Mouse (Mus musculus) MEL (cell line): ENCODE measurements around the gene Cisd3. TPM values are rescaled to one million over a fixed set of nuclear protein-coding genes. Genes with fewer than 3 reads are reported as not detected.

Experiments used
- DNase-seq: peaks from one replicate; pipeline ENCODE4 v3.0.0; 2011; ENCODE audit warnings: low read depth, low spot score
- H3K27ac ChIP-seq: 2 replicates; pipeline ENCODE4 v1.5.1; 2012; ENCODE audit warnings: low read depth, mild to moderate bottlenecking, control low read depth, low read length, moderate library complexity; ENCODE audit not compliant: control insufficient read depth
- H3K27me3 ChIP-seq, 2 experiments: fragments of 150-350 bp in 1 of 2; sonication (generic) in 1 of 2; 2 replicates each; pipeline ENCODE4 v1.6.1; 2012; ENCODE audit warnings: low read length in 2 of 2, mild to moderate bottlenecking in 2 of 2, improper control_type of control experiment in 1 of 2, moderate library complexity in 1 of 2; ENCODE audit not compliant: insufficient read depth in 2 of 2, control insufficient read depth in 1 of 2
- H3K36me3 ChIP-seq, 2 experiments: 2 replicates each; pipeline ENCODE4 v1.6.1; 2012 to 2014; ENCODE audit warnings: low read length in 2 of 2, improper control_type of control experiment in 1 of 2, inconsistent platforms in 1 of 2, mild to moderate bottlenecking in 1 of 2; ENCODE audit not compliant: insufficient read depth in 2 of 2, control insufficient read depth in 1 of 2
- H3K4me1 ChIP-seq, 2 experiments: fragments of 150-350 bp in 1 of 2; sonication (generic) in 1 of 2; 2 replicates each; pipeline ENCODE4 v1.6.1; 2012; ENCODE audit warnings: low read length in 2 of 2, improper control_type of control experiment in 1 of 2, mild to moderate bottlenecking in 1 of 2; ENCODE audit not compliant: insufficient read depth in 2 of 2, control insufficient read depth in 1 of 2
- H3K4me3 ChIP-seq, 2 experiments: fragments of 150-350 bp in 1 of 2; sonication (generic) in 1 of 2; 2 replicates each; pipeline ENCODE4 v1.5.1; 2012; ENCODE audit warnings: low read depth in 2 of 2, low read length in 2 of 2, mild to moderate bottlenecking in 2 of 2, moderate library complexity in 2 of 2, control low read depth in 1 of 2, improper control_type of control experiment in 1 of 2; ENCODE audit not compliant: control insufficient read depth in 1 of 2, insufficient read depth in 1 of 2
- H3K79me2 ChIP-seq: 2 replicates; pipeline ENCODE4 v1.6.1; 2012; ENCODE audit warnings: mild to moderate bottlenecking, low read length, moderate library complexity; ENCODE audit not compliant: control insufficient read depth, poor library complexity, insufficient read depth
- H3K9ac ChIP-seq: 2 replicates; pipeline ENCODE4 v1.6.1; 2012; ENCODE audit warnings: low read depth, mild to moderate bottlenecking, control low read depth, low read length, moderate library complexity; ENCODE audit not compliant: control insufficient read depth, poor library complexity, severe bottlenecking
- H3K9me3 ChIP-seq: fragments of 150-350 bp; sonication (generic); replicated peaks from 2 replicates; pipeline ENCODE4 v1.6.1; 2012; ENCODE audit warnings: mild to moderate bottlenecking, low read length, improper control_type of control experiment, moderate library complexity; ENCODE audit not compliant: insufficient read depth
- BHLHE40 ChIP-seq: IDR thresholded peaks from 2 replicates; pipeline ENCODE4 v1.6.1; 2012; ENCODE audit warnings: low read depth, mild to moderate bottlenecking, inconsistent platforms, low read length, improper control_type of control experiment, borderline replicate concordance
- CHD1 ChIP-seq: IDR thresholded peaks from 2 replicates; pipeline ENCODE4 v1.6.1; 2012; ENCODE audit warnings: low read depth, mild to moderate bottlenecking, inconsistent platforms, low read length, improper control_type of control experiment
- CHD2 ChIP-seq: IDR thresholded peaks from 2 replicates; pipeline ENCODE4 v1.6.1; 2011; ENCODE audit warnings: low read length, improper control_type of control experiment
- E2F4 ChIP-seq: IDR thresholded peaks from 2 replicates; pipeline ENCODE4 v1.6.1; 2011; ENCODE audit warnings: low read depth, low read length, improper control_type of control experiment, borderline replicate concordance
- ELF1 ChIP-seq: IDR thresholded peaks from 2 replicates; pipeline ENCODE4 v1.6.1; 2014; ENCODE audit warnings: low read depth, mild to moderate bottlenecking, inconsistent platforms, low read length, improper control_type of control experiment, moderate library complexity
- EP300 ChIP-seq, 2 experiments: IDR thresholded peaks; 2 replicates each; pipeline ENCODE4 v1.6.1; 2011; ENCODE audit warnings: improper control_type of control experiment in 2 of 2, low read length in 2 of 2, low read depth in 1 of 2, mild to moderate bottlenecking in 1 of 2
- ETS1 ChIP-seq: IDR thresholded peaks from 2 replicates; pipeline ENCODE4 v1.6.1; 2012; ENCODE audit warnings: low read depth, mild to moderate bottlenecking, inconsistent platforms, low read length, improper control_type of control experiment, moderate library complexity
- GABPA ChIP-seq: IDR thresholded peaks from 2 replicates; pipeline ENCODE4 v1.6.1; 2012; ENCODE audit warnings: low read depth, mild to moderate bottlenecking, inconsistent platforms, low read length, improper control_type of control experiment, moderate library complexity
- GATA1 ChIP-seq: IDR thresholded peaks from 2 replicates; pipeline ENCODE4 v1.6.1; 2011; ENCODE audit warnings: low read depth, low read length, improper control_type of control experiment
- HCFC1 ChIP-seq: IDR thresholded peaks from 2 replicates; pipeline ENCODE4 v1.6.1; 2012; ENCODE audit warnings: low read depth, mild to moderate bottlenecking, inconsistent platforms, low read length, improper control_type of control experiment, moderate library complexity
- JUND ChIP-seq: IDR thresholded peaks from 2 replicates; pipeline ENCODE4 v1.6.1; 2011; ENCODE audit warnings: low read depth, mild to moderate bottlenecking, improper control_type of control experiment, low read length
- KAT2A ChIP-seq: conservative IDR thresholded peaks from 2 replicates; pipeline ENCODE4 v1.6.1; 2012; ENCODE audit warnings: low read depth, low read length, improper control_type of control experiment, inconsistent platforms
- MAX ChIP-seq: IDR thresholded peaks from 2 replicates; pipeline ENCODE4 v1.6.1; 2011; ENCODE audit warnings: low read length, improper control_type of control experiment
- MAZ ChIP-seq: IDR thresholded peaks from 2 replicates; pipeline ENCODE4 v1.6.1; 2012; ENCODE audit warnings: low read depth, mild to moderate bottlenecking, inconsistent platforms, low read length, improper control_type of control experiment
- MEF2A ChIP-seq: IDR thresholded peaks from 2 replicates; pipeline ENCODE4 v1.6.1; 2014; ENCODE audit warnings: low read depth, mild to moderate bottlenecking, inconsistent platforms, low read length, improper control_type of control experiment; ENCODE audit not compliant: poor library complexity, insufficient replicate concordance, severe bottlenecking; ENCODE audit errors: extremely low read depth
- MXI1 ChIP-seq: IDR thresholded peaks from 2 replicates; pipeline ENCODE4 v1.6.1; 2011; ENCODE audit warnings: mild to moderate bottlenecking, low read depth, low read length, improper control_type of control experiment
- MYC ChIP-seq: IDR thresholded peaks from 2 replicates; pipeline ENCODE4 v1.6.1; 2011; ENCODE audit warnings: low read depth, mild to moderate bottlenecking, low read length, improper control_type of control experiment, moderate library complexity
- NELFE ChIP-seq: IDR thresholded peaks from 2 replicates; pipeline ENCODE4 v1.6.1; 2011; ENCODE audit warnings: low read depth, low read length, improper control_type of control experiment
- NRF1 ChIP-seq: IDR thresholded peaks from 2 replicates; pipeline ENCODE4 v1.6.1; 2014; ENCODE audit warnings: low read depth, mild to moderate bottlenecking, inconsistent platforms, low read length, improper control_type of control experiment, moderate library complexity; ENCODE audit not compliant: poor library complexity, insufficient read depth, severe bottlenecking
- POLR2A ChIP-seq, 2 experiments: IDR thresholded peaks; 2 replicates each; pipeline ENCODE4 v1.6.1; 2011 to 2012; ENCODE audit warnings: low read length in 2 of 2, mild to moderate bottlenecking in 2 of 2, control low read depth in 1 of 2, improper control_type of control experiment in 1 of 2, low read depth in 1 of 2, moderate library complexity in 1 of 2; ENCODE audit not compliant: control insufficient read depth in 1 of 2, insufficient read depth in 1 of 2, poor library complexity in 1 of 2
- POLR2AphosphoS2 ChIP-seq: IDR thresholded peaks from 2 replicates; pipeline ENCODE4 v1.6.1; 2011; ENCODE audit warnings: low read length, improper control_type of control experiment
- POLR2AphosphoS5 ChIP-seq: IDR thresholded peaks from 2 replicates; pipeline ENCODE4 v1.6.1; 2012; ENCODE audit warnings: low read depth, borderline replicate concordance, mild to moderate bottlenecking, inconsistent platforms, low read length, moderate library complexity, mixed read lengths
- RAD21 ChIP-seq: IDR thresholded peaks from 2 replicates; pipeline ENCODE4 v1.6.1; 2011; ENCODE audit warnings: mild to moderate bottlenecking, low read depth, low read length, improper control_type of control experiment
- RCOR1 ChIP-seq: IDR thresholded peaks from 2 replicates; pipeline ENCODE4 v1.6.1; 2012; ENCODE audit warnings: low read depth, mild to moderate bottlenecking, inconsistent platforms, low read length, improper control_type of control experiment
- SIN3A ChIP-seq: IDR thresholded peaks from 2 replicates; pipeline ENCODE4 v1.6.1; 2012; ENCODE audit warnings: low read length, improper control_type of control experiment, inconsistent platforms
- SMC3 ChIP-seq: IDR thresholded peaks from 2 replicates; pipeline ENCODE4 v1.6.1; 2011; ENCODE audit warnings: low read depth, low read length, improper control_type of control experiment
- TAL1 ChIP-seq: IDR thresholded peaks from 2 replicates; pipeline ENCODE4 v1.6.1; 2012; ENCODE audit warnings: mild to moderate bottlenecking, inconsistent platforms, low read length, moderate library complexity, mixed read lengths
- TBP ChIP-seq: IDR thresholded peaks from 2 replicates; pipeline ENCODE4 v1.8.0; 2011; ENCODE audit warnings: low read depth, low read length, improper control_type of control experiment
- TCF12 ChIP-seq: IDR thresholded peaks from 2 replicates; pipeline ENCODE4 v1.6.1; 2014; ENCODE audit warnings: low read depth, mild to moderate bottlenecking, inconsistent platforms, low read length, improper control_type of control experiment, moderate library complexity
- UBTF ChIP-seq: IDR thresholded peaks from 2 replicates; pipeline ENCODE4 v1.6.1; 2012; ENCODE audit warnings: low read depth, mild to moderate bottlenecking, inconsistent platforms, low read length, improper control_type of control experiment, moderate library complexity, borderline replicate concordance; ENCODE audit not compliant: insufficient read depth
- USF1 ChIP-seq: IDR thresholded peaks from 2 replicates; pipeline ENCODE4 v1.6.1; 2014; ENCODE audit warnings: low read depth, mild to moderate bottlenecking, inconsistent platforms, low read length, improper control_type of control experiment, moderate library complexity
- USF2 ChIP-seq, 2 experiments: IDR thresholded peaks; 2 replicates each; pipeline ENCODE4 v1.6.1; 2011 to 2012; ENCODE audit warnings: improper control_type of control experiment in 2 of 2, low read length in 2 of 2, borderline replicate concordance in 1 of 2, inconsistent platforms in 1 of 2, low read depth in 1 of 2, mild to moderate bottlenecking in 1 of 2; ENCODE audit not compliant: insufficient read depth in 1 of 2
- ZC3H11A ChIP-seq: IDR thresholded peaks from 2 replicates; pipeline ENCODE4 v1.6.1; 2012; ENCODE audit warnings: low read depth, mild to moderate bottlenecking, inconsistent platforms, low read length, improper control_type of control experiment
- ZKSCAN1 ChIP-seq: IDR thresholded peaks from 2 replicates; pipeline ENCODE4 v1.6.1; 2012; ENCODE audit warnings: low read depth, mild to moderate bottlenecking, inconsistent platforms, low read length, improper control_type of control experiment, moderate library complexity
- ZMIZ1 ChIP-seq: IDR thresholded peaks from 2 replicates; pipeline ENCODE4 v1.6.1; 2012; ENCODE audit warnings: low read depth, mild to moderate bottlenecking, inconsistent platforms, low read length, improper control_type of control experiment, moderate library complexity
- ZNF384 ChIP-seq: IDR thresholded peaks from 2 replicates; pipeline ENCODE4 v1.6.1; 2012; ENCODE audit warnings: low read depth, mild to moderate bottlenecking, inconsistent platforms, low read length, improper control_type of control experiment
- polyA plus RNA-seq, 2 experiments: library from polyadenylated mRNA; stranded (reverse) in 1 of 2; unstranded in 1 of 2; fragments of >175 nt in 1 of 2; fragments of >200 nt in 1 of 2; gene quantifications; 2 replicates each; pipeline versions ENCODE4 v1.2.1 to v1.2.4; 2012; ENCODE audit warnings: low replicate concordance in 2 of 2, low read depth in 1 of 2; ENCODE audit not compliant: insufficient read length in 2 of 2, insufficient read depth in 1 of 2, missing spikeins in 1 of 2
- total RNA-seq: library from RNA; depleted of rRNA; stranded (reverse); fragments of 300-350 nt; gene quantifications from 2 replicates; pipeline ENCODE4 v1.2.3, GENCODE M21; 2012; rRNA removed

Gene Cisd3
- total RNA-seq: 1.5 and 1.7 TPM in 2 replicates
- polyA plus RNA-seq: 1 to 10 TPM in 1 of 2 experiments, not detected in 1; 6.1 TPM

DNA sequence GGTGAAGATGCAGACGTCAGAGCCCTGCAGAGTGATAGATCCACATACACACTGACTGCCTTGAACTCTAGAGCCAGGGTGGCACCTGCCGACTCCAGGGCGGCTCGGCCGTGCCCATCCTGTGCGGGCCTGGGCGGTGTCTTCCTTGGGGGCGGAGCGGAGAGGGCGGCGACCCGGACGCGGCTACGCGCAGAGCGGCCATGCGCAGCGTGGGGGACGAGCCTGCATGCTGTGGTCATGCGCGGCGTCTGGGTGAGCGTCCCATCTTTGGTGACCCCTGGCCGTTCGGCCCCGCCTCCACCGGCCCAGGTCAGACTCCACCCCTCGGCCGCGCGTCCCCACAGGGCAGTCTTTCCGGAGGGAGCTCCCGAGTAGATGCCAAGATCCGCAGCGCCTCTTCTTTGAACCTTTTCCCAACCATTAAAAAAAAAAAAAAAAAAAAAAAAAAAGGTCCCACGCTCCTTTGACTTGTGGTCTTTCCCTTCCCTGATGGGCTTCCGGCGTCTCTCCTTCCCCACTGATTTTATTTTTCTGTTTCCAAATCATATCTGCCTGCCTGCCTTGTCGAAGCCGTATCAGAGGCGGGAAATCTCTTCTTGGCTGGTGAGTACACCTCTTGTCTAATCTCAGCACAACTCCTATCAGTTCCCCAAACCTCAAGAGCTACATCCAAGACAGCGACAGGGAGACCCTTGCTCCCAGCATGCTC lies at the start of gene Cisd3:
TSS of gene Cisd3 (plus strand) at position 214 of the 709 bp plus-strand sequence.
- no peak within 1 kb of the TSS for H3K27ac ChIP-seq
- TF ChIP-seq RCOR1: peak; percentile 91
- no peak for TF ChIP-seq NELFE
- TF ChIP-seq USF1: no peak
- no peak for TF ChIP-seq E2F4
- no peak for TF ChIP-seq CHD2
- TF ChIP-seq GATA1: peak; percentile 66
- TF ChIP-seq POLR2A (IDR thresholded peaks at IDR 0.05; ENCODE audit: control insufficient read depth in 1 of 2, insufficient read depth in 1 of 2, low read depth in 1 of 2, low read length in 2 of 2, poor library complexity in 1 of 2): no peak
- TF ChIP-seq ZC3H11A: no peak
- no peak for TF ChIP-seq MYC
- no peak; a peak in 1 of 4 replicates for TF ChIP-seq EP300 (IDR thresholded peaks at IDR 0.05; ENCODE audit: low read depth in 1 of 2, low read length in 2 of 2)
- no peak for TF ChIP-seq USF2 (IDR thresholded peaks at IDR 0.05; ENCODE audit: borderline replicate concordance in 1 of 2, insufficient read depth in 1 of 2, low read depth in 1 of 2, low read length in 2 of 2)
- no peak for TF ChIP-seq TAL1
- TF ChIP-seq GABPA: no peak
- TF ChIP-seq TBP: no peak
- TF ChIP-seq MXI1: peak; percentile 51; the same call in 1 of the 2 replicates
- no peak for TF ChIP-seq ETS1
- no peak for TF ChIP-seq ZMIZ1
- TF ChIP-seq NRF1: peak; percentile 71
- no peak for TF ChIP-seq POLR2AphosphoS5
- no peak for TF ChIP-seq SMC3
- no peak for TF ChIP-seq CHD1
- TF ChIP-seq ZKSCAN1: no peak
- TF ChIP-seq BHLHE40: no peak
- TF ChIP-seq SIN3A: 0 out of 2 replicates have a peak, but pooled peaks have one; percentile 40
- no peak for TF ChIP-seq JUND
- no peak for TF ChIP-seq MEF2A
- TF ChIP-seq MAZ: 0 out of 2 replicates have a peak, but pooled peaks have one; percentile 22
- TF ChIP-seq KAT2A: no peak
- TF ChIP-seq HCFC1: no peak
- no peak for TF ChIP-seq UBTF
- TF ChIP-seq POLR2AphosphoS2: no peak
- TF ChIP-seq ELF1: no peak
- peak; percentile 76 for TF ChIP-seq ZNF384
- no peak for TF ChIP-seq RAD21
- no peak for TF ChIP-seq TCF12
- peak; percentile 49; the same call in 1 of the 2 replicates for TF ChIP-seq MAX

More for the DNA sequence above, at the start of gene Cisd3:
- peak within 1 kb of the TSS; percentile 2 to 51; a peak in 2 of 4 replicates for H3K4me3 ChIP-seq
- H3K9ac ChIP-seq: peak within 1 kb of the TSS; percentile 48
- no peaks in the 10 kb centered on the region for H3K79me2 ChIP-seq
- no peaks in the 10 kb centered on the region for H3K27me3 ChIP-seq
- peak; percentile 77 for DNase-seq
- peaks cover 0 to 18% of the 10 kb centered on the region in 2 experiments; a peak in 2 of 4 replicates for H3K4me1 ChIP-seq
- no peaks in the 10 kb centered on the region for H3K9me3 ChIP-seq
- H3K36me3 ChIP-seq: peaks cover 0 to 2% of the 10 kb centered on the region in 2 experiments; a peak in 2 of 4 replicates
